Mouse (Mus musculus) ZHBTc4 (cell line): ENCODE measurements around the gene Tgfbr3.
A peak's percentile ranks its signal among the peaks of the same experiment; 100 is the strongest.

Source experiments
- DNase-seq: peaks from one replicate; pipeline ENCODE4 v3.0.0-alpha.2; 2011; ENCODE audit warnings: low read depth, low spot score

Gene Tgfbr3

GRCm38 (mm10) chr5:107112656-107113275, 176.7 kb downstream of the Tgfbr3 start:
- peak; percentile 67 for DNase-seq

GRCm38 (mm10) chr5:107111802-107112201, 177.6 kb downstream of the Tgfbr3 start:
- DNase-seq: no peak

GRCm38 (mm10) chr5:107110880-107111520, 178.4 kb downstream of the Tgfbr3 start:
- DNase-seq: no peak

- DNase-seq: peak; percentile 82
Measured at GRCm38 (mm10) chr5:107110089-107110879, 179.1 kb downstream of the Tgfbr3 start.

GRCm38 (mm10) chr5:107109416-107109815, 180.0 kb downstream of the Tgfbr3 start:
- no peak for DNase-seq

- no peak for DNase-seq
Measured at GRCm38 (mm10) chr5:107106793-107107192, 182.6 kb downstream of the Tgfbr3 start.

GRCm38 (mm10) chr5:107106139-107106538, 183.3 kb downstream of the Tgfbr3 start:
- no peak for DNase-seq

GRCm38 (mm10) chr5:107103591-107103990, 185.8 kb downstream of the Tgfbr3 start:
- no peak for DNase-seq

GRCm38 (mm10) chr5:107102916-107103315, 186.5 kb downstream of the Tgfbr3 start:
- no peak for DNase-seq

GRCm38 (mm10) chr5:107101684-107102083, 187.7 kb downstream of the Tgfbr3 start:
- no peak for DNase-seq

GRCm38 (mm10) chr5:107101135-107101534, 188.3 kb downstream of the Tgfbr3 start:
- no peak for DNase-seq

- no peak for DNase-seq
Measured at GRCm38 (mm10) chr5:107099634-107100033, 189.8 kb downstream of the Tgfbr3 start.

GRCm38 (mm10) chr5:107099076-107099475, 190.4 kb downstream of the Tgfbr3 start:
- DNase-seq: no peak

- DNase-seq: no peak
Measured at GRCm38 (mm10) chr5:107098007-107098406, 191.4 kb downstream of the Tgfbr3 start.

GRCm38 (mm10) chr5:107097314-107097713, 192.1 kb downstream of the Tgfbr3 start:
- no peak for DNase-seq

- DNase-seq: peak; percentile 69
Measured at GRCm38 (mm10) chr5:107094233-107094632, 195.2 kb downstream of the Tgfbr3 start.

GRCm38 (mm10) chr5:107093253-107093652, 196.2 kb downstream of the Tgfbr3 start:
- no peak for DNase-seq

- no peak for DNase-seq
Measured at GRCm38 (mm10) chr5:107092137-107092536, 197.3 kb downstream of the Tgfbr3 start.

- no peak for DNase-seq
Measured at GRCm38 (mm10) chr5:107089966-107090365, 199.5 kb downstream of the Tgfbr3 start.

- no peak for DNase-seq
Measured at GRCm38 (mm10) chr5:107087829-107088808, 201.3 kb downstream of the Tgfbr3 start.

GRCm38 (mm10) chr5:107087291-107087690, 202.1 kb downstream of the Tgfbr3 start:
- no peak for DNase-seq
